Mouse (Mus musculus) erythroblast, adult 5-6 weeks (primary cell): Measurements from ENCODE around the gene Ccr1l1. TPM values are rescaled to one million over a fixed set of nuclear protein-coding genes. Genes with fewer than 3 reads are reported as not detected.

Experiments used
- ATAC-seq: replicated peaks from 2 replicates; pipeline ENCODE4 v1.8.0; 2016; ENCODE audit warnings: moderate number of reproducible peaks, mild to moderate bottlenecking, moderate TSS enrichment, inconsistent platforms; ENCODE audit not compliant: poor library complexity, low FRiP score, severe bottlenecking
- total RNA-seq, 2 experiments: library from RNA; stranded (forward) in 1 of 2; stranded (reverse) in 1 of 2; fragments of 150-400 nt in 1 of 2; fragments of 200-764, 138-1000 nt in 1 of 2; gene quantifications; 2 replicates each; pipeline versions ENCODE4 v1.2.3 to v1.2.4; 2015 to 2017; ENCODE audit warnings: low replicate concordance in 2 of 2

Gene Ccr1l1
- total RNA-seq, 2 experiments from 2014 or later: 1.6 TPM; not detected in 1

DNA sequence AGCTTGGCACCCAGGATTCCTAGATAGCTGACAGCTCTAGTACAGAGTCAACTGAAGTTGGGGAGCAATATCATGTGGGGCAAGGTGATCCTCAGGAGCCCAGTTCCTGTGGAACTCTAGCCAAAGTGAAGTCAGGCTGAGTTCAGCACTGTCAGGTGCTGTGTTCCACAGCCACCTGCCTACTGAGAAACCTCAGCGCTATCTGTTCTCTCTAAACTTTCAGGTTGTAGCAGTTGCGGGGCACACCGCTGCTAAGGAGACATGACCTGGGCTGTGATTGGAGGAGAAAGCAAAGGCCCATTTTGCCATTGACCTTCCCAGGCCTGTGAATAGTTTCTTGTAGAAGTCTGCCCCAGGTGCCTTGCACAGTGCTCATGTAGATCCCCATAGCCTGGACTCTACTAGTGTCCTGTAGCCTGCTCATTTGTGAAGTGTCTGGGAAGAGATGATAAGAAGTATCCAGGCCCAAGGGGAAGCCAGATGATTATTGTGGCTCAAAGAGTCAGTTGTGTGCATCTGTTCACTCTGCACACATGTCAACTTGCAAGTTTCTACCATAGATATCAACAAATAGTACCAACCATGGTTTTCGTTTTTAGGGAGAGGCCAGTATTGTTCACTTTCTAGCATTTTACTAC lies 11.2 kb downstream of the Ccr1l1 start:
- ATAC-seq: peak; percentile 89

DNA sequence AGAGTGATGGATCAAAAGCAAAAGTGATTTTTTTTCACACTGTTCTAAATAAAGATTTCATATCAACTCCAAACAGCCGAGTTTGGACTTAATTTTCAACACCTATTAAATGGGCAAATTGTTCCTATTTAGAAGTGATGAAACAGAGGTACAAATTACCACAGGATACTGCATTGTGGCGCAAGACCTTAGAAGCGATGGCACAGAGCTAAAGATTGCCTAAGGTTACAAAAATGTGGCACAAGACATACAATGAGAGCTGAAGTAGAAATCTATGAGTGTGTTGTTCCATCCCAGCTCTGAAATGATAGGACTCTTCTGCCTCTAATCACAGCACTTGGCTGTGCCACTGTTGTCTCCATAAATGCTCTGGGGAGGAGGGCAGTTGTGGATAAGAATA lies 13.4 kb downstream of the Ccr1l1 start:
- ATAC-seq: no peak

DNA sequence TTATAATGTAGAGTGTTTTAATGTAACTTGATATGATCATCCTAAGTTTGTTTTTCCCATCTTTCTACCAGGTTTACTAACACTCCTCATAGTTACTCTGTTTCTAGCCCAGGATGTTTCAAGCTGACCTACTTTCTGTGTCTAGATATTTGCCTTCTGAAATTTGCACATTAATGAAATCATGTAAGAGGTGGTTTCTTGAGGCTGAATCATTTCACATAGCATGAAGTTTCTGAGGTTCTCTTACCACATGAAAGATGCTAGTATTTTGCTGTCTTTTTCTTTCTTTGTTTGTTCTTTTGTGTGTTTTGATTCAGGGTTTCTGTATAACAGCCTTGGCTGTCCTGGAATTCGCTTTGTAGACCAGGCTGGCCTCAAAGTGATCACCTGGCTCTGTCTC lies 18.0 kb downstream of the Ccr1l1 start:
- ATAC-seq: no peak

DNA sequence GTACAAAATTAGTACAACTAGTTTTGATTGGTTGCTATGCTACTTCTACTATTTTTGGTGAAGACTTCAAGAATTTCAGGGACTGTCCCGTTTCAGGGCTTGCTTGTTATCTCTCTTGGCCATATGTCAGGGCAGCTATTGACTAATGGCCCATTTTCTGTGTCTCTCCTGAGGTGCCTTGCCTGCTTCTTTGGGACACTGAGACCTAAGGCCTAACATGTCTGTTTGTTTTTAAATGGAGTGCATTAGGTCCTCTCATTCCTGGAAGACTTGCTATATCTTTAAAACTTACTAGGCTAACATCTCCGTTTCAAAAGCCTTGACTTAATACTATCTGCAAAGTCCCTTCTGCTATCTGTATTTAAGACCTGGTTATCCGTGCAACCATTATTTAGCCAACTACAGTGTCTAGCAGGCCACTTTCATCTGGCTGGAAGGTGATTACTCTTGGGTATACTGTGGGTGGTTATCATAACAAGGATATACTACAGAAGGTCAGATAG lies 20.2 kb downstream of the Ccr1l1 start:
- peak; percentile 98 for ATAC-seq

DNA sequence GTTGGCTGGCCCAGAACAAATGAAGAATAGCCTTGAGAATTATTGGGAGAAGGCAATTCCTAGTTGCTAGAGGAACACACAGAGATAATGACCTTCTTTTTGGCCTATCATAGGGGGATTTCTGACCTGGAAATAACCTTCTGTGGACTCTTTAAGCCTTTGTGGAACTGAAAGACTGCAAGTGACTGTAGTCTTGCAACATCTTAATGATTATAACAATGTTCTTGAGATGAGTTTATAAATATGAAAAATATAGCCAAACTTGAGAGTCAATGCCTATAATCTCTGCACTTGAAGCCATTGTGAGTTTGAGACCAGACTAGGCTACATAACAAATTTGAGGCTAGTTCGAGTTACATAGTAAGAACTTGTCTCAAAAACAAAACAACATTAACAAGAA lies 21.3 kb downstream of the Ccr1l1 start:
- no peak for ATAC-seq

DNA sequence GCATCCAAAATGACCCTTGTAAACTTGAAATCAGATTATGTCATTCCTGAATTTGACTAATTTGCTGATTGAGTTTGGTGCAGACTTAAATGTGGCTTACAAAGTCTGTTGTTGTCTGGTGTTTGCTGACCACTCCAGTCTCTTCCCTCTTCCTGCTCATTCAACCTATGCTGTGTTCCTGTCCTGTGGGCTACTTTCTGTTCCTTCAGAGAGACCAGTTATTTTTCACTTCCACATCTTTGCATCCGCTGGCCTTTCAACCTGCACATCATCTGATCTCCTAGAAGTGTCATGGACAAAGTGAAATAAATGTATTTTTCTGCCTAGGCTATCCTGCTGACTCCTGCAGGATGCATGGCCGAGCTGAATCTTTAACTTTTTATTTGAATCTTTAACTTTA lies 24.7 kb downstream of the Ccr1l1 start:
- no peak for ATAC-seq

DNA sequence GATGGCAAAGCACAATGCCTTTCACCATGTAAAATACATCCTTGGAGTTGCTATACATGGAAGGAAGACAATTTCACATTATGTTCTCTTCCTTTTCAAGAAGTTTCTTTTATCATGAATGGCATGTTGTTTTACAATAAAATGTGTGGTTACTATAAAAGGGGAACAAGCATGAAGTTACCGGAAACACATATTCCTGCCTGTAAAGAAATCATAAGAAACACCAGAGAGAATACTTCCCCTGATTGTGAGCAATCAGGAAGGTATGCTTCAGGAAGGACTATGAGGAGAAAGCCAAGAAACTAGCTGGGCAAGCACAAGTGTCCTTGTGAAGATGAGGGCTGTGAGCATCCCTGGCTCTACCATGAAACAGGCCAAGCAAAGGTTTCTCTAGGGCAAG lies 27.0 kb downstream of the Ccr1l1 start:
- no peak for ATAC-seq

DNA sequence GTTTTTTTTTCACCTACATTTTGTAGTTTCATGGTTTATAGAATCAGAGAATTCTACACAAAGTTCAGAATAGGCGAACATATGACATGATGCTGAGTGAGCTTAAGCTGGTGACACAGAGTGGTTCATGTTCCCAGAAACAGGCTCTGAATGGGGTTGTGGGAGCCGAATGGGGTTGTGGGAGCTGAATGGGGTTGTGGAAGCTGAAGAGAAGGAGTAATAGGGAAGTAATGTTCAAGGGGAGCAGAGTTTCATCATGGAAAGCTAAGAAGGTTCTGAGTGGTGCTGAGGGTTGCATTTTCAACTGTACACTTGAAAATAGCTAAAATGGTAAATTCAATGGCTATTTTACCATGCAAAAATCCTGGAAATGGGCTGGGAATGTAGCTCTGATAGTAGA lies 28.8 kb downstream of the Ccr1l1 start:
- ATAC-seq: no peak

DNA sequence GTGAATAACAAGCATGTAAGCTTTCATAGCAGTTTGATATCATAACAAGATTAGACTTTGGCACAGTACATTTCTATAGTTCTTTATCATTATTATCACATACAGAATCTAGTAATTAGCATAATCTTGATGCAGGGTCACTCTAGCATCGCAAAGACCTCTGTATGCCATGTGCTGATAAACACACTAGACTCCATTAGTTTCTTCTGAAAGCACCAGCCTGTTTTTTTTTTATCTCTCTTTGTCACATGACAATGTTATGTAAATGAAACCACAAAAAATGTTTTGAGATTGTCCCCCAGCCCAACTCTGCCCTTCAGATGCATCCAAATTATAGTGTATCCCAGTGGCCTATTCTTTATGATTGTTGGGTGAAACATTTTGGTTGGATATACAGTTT lies 30.4 kb downstream of the Ccr1l1 start:
- no peak for ATAC-seq

DNA sequence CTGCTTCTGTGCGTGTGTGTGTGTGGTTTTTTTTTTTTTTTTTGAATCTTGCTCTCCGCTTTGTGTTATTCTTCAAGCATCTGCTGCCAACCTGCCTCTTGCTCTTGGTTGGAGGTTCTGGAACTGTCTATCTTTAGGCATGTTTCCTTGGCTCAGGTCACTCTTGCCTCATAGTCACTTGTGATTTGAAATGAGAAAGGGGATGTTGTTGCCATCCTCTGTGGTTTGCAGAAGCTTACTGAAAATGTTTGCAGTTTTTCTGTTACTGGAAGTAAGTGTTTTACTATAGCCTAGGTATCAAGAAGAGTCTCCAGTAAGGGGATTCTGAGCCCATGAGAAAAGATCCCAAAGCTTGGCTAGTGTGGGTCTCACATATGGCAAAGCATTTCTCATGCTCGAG lies 36.2 kb downstream of the Ccr1l1 start:
- ATAC-seq: no peak

DNA sequence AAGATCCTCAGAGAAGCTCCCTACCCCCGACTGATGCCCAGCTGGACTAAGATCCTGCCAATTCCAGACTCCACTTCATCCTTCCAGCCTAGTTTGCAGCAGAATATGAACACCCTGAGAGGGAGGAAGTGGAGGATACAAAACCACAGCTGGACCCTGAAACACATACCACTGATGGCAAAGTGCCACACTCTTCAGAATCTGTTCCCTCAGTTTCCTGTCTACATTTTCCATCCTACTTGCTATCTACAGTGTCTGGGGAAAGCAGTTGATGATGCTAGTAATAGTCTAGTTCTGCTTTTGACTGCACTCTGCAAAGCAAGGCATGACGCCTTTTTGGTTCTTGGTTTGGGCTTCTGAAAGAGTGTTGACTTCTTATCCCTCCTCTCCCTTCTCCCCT lies 36.9 kb downstream of the Ccr1l1 start:
- ATAC-seq: no peak

DNA sequence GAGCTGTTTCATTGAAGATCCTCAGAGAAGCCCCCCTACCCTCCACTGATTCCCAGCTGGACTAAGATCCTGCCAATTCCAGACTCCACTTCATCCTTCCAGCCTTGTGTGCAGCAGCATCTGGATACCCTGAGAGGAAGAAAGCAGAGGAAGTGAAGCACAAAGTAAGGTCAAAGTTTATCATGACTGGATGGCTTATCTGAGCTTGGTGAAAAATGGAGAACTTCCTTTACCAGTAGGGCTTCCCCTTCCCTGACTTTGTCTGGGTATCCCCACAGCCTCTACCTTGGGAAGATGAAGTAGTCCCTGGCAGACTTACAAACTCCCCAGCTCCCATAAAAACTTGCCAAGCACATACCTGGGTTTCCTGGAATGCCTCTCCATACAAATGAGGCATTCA lies 37.6 kb downstream of the Ccr1l1 start:
- no peak for ATAC-seq

DNA sequence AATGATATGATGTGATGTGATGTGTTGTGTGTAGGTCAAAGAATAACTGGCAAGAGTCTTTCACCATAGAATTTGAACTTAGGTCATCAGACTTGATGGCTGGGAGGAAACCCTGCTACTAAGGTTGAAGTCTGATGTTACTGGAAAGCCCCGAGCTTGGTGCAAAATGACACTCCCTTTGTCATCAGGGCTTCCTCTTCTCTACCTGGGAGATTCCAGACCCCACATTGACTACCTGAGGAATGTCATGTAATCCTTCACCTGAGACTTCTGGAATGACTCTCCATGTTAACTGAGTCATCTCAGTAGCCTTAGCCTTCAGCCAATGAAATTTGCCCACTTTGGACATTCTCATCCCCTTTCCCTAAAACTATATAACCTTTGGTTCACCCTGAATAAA lies 38.0 kb downstream of the Ccr1l1 start:
- ATAC-seq: no peak

DNA sequence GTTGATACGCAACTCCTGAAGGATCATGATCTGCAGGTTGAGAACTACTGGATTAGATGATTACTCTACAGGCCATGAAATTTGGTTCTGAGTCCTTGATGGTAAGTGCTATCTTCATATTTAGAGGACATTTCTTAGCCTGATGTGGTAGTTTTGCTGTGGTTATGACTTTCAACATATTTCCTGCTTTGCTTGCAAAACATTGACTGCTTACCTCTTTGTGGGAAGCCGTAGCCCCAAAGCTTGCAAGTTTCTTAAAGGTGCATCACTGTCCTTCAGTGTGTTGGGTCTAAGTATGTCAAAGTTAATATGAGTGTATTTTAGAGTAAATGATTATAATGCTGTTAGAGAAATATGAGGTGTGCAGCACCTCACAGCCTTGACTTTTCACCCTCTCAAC lies 40.2 kb downstream of the Ccr1l1 start:
- no peak for ATAC-seq

DNA sequence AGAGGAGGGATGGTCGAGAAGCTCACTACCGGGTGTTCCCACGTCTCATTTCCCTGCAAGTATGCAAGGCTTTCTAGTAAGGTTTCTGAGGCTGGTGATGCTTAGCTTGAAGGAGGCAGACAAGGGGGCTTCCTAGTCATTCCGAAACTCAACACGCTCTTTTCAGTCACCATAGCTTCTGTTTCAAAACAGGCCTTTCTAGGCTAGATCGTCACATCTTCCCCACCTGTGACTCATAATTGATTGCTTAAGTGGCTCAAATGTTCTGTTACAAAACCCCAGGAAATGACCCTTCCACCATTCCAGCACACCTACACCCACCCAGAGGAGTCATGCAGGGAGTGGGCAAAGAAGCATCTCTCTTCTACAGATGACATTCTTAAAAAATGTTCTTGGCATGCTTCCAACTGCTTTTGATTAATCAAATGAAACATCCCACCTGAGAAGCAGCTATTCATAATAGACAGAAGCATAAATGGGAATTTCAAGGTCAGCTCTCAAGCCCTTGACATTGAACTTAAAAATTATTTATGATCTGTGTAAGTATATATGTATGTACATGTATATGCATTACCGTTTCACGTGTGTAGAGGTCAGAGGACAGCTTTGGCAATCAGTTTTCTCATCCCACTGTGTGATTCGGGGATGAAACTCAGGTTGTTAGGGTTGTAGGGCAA lies 41.5 kb downstream of the Ccr1l1 start:
- no peak for ATAC-seq

DNA sequence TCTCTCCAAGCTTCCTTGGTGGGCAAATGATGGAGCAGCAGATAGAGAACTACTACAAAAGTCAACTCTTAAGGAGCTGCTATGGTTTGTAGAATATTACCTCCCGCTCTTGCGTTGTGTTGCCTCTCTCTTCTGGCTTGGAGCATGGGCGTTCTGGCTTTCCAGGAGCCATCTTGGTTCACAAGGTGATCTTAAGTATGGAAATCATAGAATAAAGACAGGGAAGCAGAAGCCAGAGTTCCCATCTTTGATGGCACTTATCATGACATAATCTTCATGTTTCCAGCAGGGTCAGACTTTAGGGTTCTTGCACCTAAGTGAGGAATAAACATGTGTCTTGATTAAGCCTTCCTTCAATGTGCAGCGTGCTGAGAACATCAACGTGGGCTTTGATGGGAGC lies 42.4 kb downstream of the Ccr1l1 start:
- no peak for ATAC-seq

DNA sequence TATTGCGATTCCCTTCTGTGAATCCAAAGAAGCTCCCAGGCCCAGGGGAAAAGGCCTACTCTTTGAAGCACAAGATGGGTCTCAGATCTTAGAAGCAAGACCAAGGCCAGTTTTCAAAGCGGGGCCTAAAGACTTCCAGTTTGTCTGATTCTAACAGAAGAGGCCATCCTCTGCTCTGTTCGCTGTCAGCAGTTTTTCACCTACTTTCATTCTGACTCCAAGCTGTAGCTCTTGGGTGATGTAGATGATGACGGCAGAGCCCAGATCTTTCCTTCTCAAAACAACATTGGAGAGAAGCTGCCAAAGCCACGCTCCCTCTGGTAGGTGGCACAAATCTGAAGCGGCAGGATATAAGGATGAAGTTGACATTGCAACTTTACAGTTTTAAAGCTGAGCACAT lies 42.9 kb downstream of the Ccr1l1 start:
- no peak for ATAC-seq

DNA sequence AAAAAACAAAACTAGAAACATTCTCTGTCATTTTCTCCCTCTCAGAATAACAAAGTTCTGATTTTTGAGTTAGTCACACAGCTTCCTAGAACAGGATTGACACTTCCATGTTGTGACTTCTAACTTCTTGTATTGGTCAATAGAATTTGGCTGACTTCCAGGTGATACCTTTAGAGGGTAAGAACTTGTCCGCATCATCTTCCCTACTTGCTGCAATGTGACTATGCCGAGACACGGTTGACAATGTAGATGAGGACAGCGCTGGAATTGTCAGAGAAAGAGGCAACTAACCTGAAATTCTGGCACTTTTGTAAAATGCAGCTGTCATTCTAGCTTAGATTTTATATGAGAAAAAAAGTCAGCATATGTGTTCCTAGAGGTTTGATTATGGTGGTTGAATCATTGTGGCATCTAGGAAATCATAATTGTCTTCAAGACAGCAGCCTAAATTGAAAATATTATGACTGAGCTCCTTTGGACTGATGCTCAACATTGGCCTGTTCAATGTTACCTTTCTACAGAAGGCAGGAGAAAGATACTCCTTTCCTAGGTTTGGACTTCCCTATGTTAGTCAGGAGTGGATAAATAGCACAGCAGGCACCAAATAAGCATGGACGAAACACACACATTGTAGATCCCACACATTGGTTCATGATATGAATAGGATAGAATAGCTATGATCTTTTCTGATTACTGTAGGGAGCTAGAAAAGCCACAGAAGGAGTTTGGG lies 44.3 kb downstream of the Ccr1l1 start:
- no peak for ATAC-seq

DNA sequence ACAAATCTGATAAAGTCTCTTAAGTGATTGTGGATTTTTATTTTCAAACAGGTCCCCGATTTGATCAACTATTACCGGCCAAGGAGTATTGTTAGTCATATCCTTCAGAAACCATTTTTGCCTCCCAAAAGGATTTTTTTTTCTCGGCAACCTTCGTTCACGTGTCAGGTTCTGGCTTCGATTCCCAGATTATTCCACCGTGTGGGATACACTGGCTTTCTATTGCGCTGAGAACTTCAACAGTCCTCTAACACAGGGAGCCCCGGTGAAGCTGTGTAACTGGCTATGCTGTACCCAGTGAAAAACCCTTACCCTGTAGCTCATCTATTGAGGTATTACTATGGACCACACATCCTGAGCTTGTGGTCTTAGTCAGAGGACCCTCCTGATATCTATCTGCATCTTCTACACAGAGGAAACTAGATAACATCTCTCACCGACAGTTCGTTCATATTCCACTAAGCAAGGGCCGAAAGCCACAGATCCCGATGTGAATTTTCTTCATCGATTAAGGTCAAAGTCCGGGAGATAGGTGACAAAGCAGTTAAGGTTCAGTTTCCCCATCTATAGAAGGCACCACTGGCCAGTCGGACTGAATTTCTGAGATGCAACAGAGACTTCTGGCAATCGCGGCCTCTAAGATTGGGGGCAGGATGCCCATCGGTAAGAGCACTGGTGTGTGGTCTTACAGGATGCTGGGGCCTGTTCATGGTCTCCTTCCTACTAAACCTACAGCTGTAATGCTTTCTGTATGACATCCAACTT lies 45.1 kb downstream of the Ccr1l1 start:
- no peak for ATAC-seq
